21 mouse cellular contexts compared by ENCODE assay signal in the genomic region with DNA sequence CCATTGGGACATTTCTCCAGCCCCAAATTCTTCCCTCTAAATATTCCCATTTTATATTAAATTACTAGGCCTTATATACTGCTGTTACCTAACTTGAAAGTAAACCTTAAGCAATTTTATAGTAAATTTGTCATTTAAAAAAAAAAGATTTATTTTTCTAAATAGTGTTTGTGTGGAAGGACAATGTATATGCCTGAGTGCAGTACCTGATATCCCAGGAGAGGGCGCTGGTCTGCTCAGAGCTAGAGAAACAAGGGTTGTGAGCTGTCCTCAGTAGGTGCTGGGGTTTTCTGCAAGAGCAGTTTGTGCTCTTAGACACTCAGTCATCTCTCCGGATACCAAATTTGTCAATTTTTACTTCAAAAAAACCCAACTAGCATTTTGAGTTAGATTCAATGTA.
DNase-seq lines count a peak whose midpoint lies in the region; ATAC-seq and TF ChIP-seq lines count a peak whose summit lies in the region.
"Had no signal": no experiment of that assay in that cellular context is flagged by ENCODE, and none has a peak within 500 bp of the region (broad histone marks: within the 10 kb centered on the region; RNA-seq: fewer than 3 reads in every experiment).

No protein-coding gene starts in this region.

- no peak overlapping the region for H3K4me2 ChIP-seq in midbrain, embryonic 15.5 days
- H3K4me2 ChIP-seq: embryonic facial prominence, embryonic 15.5 days; heart, embryonic 12.5 days; hindbrain, embryonic 15.5 days had no signal

- H3K4me3 ChIP-seq in gastrocnemius, adult 2 months: no peak overlapping the region
- H3K4me3 ChIP-seq in layer of hippocampus, adult 2 months: no peak overlapping the region
- no peak overlapping the region for H3K4me3 ChIP-seq in E14TG2a.4 (replicated peaks; ENCODE audit: low read length)
- no peak overlapping the region for H3K4me3 ChIP-seq in midbrain, embryonic 15.5 days
- no peak overlapping the region for H3K4me3 ChIP-seq in embryonic facial prominence, embryonic 10.5 days
- H3K4me3 ChIP-seq: embryonic facial prominence, embryonic 15.5 days; erythroblast, embryonic 14.5 days; heart, embryonic 12.5 days; hindbrain, embryonic 15.5 days had no signal

- intact Hi-C loops in gastrocnemius, adult 2 months (cut with DNase I): no loop called here

- no peak overlapping the region for H3K9ac ChIP-seq in midbrain, embryonic 15.5 days
- H3K9ac ChIP-seq: embryonic facial prominence, embryonic 15.5 days; heart, embryonic 12.5 days; hindbrain, embryonic 15.5 days had no signal

- H3K4me1 ChIP-seq in E14TG2a.4 (replicated peaks; ENCODE audit: low read depth, low read length): no peaks in the 10 kb centered on the region
- peaks cover 5% of the 10 kb centered on the region for H3K4me1 ChIP-seq in midbrain, embryonic 15.5 days
- H3K4me1 ChIP-seq in embryonic facial prominence, embryonic 10.5 days: no peaks in the 10 kb centered on the region
- H3K4me1 ChIP-seq: embryonic facial prominence, embryonic 15.5 days; heart, embryonic 12.5 days had no signal

- DNase-seq in gastrocnemius, adult 2 months: no peak
- no peak for DNase-seq in gastrocnemius, adult 18-20 months (ENCODE audit: low spot score)
- no peak for DNase-seq in layer of hippocampus, adult 2 months (ENCODE audit: low spot score in 2 of 2)
- no peak for DNase-seq in layer of hippocampus, adult 18-20 months (ENCODE audit: low spot score in 2 of 2)
- peak; percentile 16 for DNase-seq in R1 (ENCODE audit: low read depth, low spot score)
- DNase-seq in embryonic facial prominence, embryonic 10.5 days (ENCODE audit: low spot score): no peak
- DNase-seq: adrenal gland, postnatal 14 days; cerebellum, adult 18-20 months; cerebellum, adult 9-11 months; gastrocnemius, postnatal 36 days; heart, adult 18-20 months had no signal

- no peak overlapping the region for H3K27ac ChIP-seq in gastrocnemius, adult 2 months
- no peak overlapping the region for H3K27ac ChIP-seq in layer of hippocampus, adult 2 months
- H3K27ac ChIP-seq in midbrain, embryonic 15.5 days: no peak overlapping the region
- no peak overlapping the region for H3K27ac ChIP-seq in embryonic facial prominence, embryonic 10.5 days (replicated peaks)
- H3K27ac ChIP-seq: embryonic facial prominence, embryonic 15.5 days; hindbrain, embryonic 15.5 days had no signal

- H3K9me3 ChIP-seq in E14TG2a.4 (ENCODE audit: low read length): no peaks in the 10 kb centered on the region
- no peaks in the 10 kb centered on the region for H3K9me3 ChIP-seq in midbrain, embryonic 15.5 days
- H3K9me3 ChIP-seq in embryonic facial prominence, embryonic 10.5 days: no peaks in the 10 kb centered on the region
- H3K9me3 ChIP-seq: embryonic facial prominence, embryonic 15.5 days; heart, embryonic 12.5 days; hindbrain, embryonic 15.5 days had no signal

- ATAC-seq in midbrain, embryonic 15.5 days (replicated peaks): no peak
- ATAC-seq: activated CD4-positive, CD25-positive, alpha-beta regulatory T cell, adult 4 months; forebrain, embryonic 16.5 days; intestine, embryonic 16.5 days had no signal

- H3K27me3 ChIP-seq in E14TG2a.4 (ENCODE audit: insufficient read depth, low read length): no peaks in the 10 kb centered on the region
- no peaks in the 10 kb centered on the region for H3K27me3 ChIP-seq in midbrain, embryonic 15.5 days (replicated peaks)
- H3K27me3 ChIP-seq in embryonic facial prominence, embryonic 10.5 days (replicated peaks; ENCODE audit: low read depth, poor library complexity, severe bottlenecking): no peaks in the 10 kb centered on the region
- H3K27me3 ChIP-seq: embryonic facial prominence, embryonic 15.5 days; heart, embryonic 12.5 days; hindbrain, embryonic 15.5 days had no signal

- TF ChIP-seq CTCF in gastrocnemius, adult 2 months (IDR thresholded peaks at IDR 0.05): peak; percentile 18; the same call in 1 of the 2 replicates
- TF ChIP-seq CTCF in layer of hippocampus, adult 2 months (conservative IDR thresholded peaks at IDR 0.05): peak; percentile 54
- peak; percentile 69 for TF ChIP-seq CTCF in E14TG2a.4 (conservative IDR thresholded peaks at IDR 0.05; ENCODE audit: low read length)

- WGBS in midbrain, embryonic 15.5 days: 76% methylated on average over 2 of the region's 2 CpGs
- WGBS in embryonic facial prominence, embryonic 10.5 days: 77% methylated on average over 2 of the region's 2 CpGs

- no peaks in the 10 kb centered on the region for H3K36me3 ChIP-seq in E14TG2a.4 (ENCODE audit: insufficient read depth, low read length)
- no peaks in the 10 kb centered on the region for H3K36me3 ChIP-seq in midbrain, embryonic 15.5 days (replicated peaks)
- H3K36me3 ChIP-seq in embryonic facial prominence, embryonic 10.5 days (replicated peaks): no peaks in the 10 kb centered on the region
- H3K36me3 ChIP-seq: embryonic facial prominence, embryonic 15.5 days; G1E; heart, embryonic 12.5 days; hindbrain, embryonic 15.5 days had no signal

Comparison
In these comparisons a context has a peak if more than half of its experiments do, and no peak if none do; other contexts are left out.
1. CTCF ChIP-seq: peak in every context shown above with its lines; median percentile 69 in E14TG2a.4; 54 in layer of hippocampus, adult 2 months; 18 in gastrocnemius, adult 2 months.